Mouse (Mus musculus) thymus, postnatal 36 days (tissue): ENCODE results near the gene Olfr310.

Experiments
- DNase-seq, 2 experiments: peaks; one replicate each; pipeline ENCODE4 v3.0.0; 2022; ENCODE audit warnings: mixed read lengths in 2 of 2

Gene Olfr310

GRCm38 (mm10) chr7:86277072-86277471, at the start of gene Olfr310:
Gene Olfr310, minus strand, starts transcription at chr7:86277172.
- no peak for DNase-seq

DNA sequence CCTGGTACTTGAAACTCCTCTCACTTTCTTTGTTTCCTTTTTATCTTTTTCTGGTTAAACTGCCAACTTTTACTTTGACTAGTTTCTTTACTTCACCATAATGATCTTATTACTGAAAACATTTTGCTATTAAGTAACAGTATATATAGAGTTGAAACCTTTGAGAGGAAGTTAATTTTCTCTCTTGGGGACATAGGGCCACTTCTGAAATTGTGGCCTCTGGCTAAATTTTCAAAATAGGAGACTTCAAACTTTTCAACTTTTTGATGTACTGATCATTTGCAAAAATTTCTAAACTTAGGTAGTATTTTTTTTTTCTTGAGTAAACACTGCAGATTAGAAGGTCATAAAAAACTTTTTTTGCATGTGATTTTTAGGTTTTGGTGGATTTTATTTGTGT, 48.6 kb upstream of the Olfr310 start, which contains the start of gene Olfr308:
Olfr308 (minus strand) TSS at position 101 of the 400 bp plus-strand sequence.
- no peak for DNase-seq

- DNase-seq: no peak
Measured at GRCm38 (mm10) chr7:86321323-86321722, 44.4 kb upstream of the Olfr310 start.

GRCm38 (mm10) chr7:86313608-86314007, 36.6 kb upstream of the Olfr310 start, which contains the start of gene Olfr309:
Gene Olfr309, minus strand, starts transcription at chr7:86313708.
- DNase-seq: no peak

GRCm38 (mm10) chr7:86246208-86246607, 30.8 kb downstream of the Olfr310 start, which contains the start of gene Vmn2r76:
Gene Vmn2r76, minus strand, starts transcription at chr7:86246308.
- no peak for DNase-seq
